Mouse (Mus musculus) MEL (cell line): ENCODE measurements around the gene Cib4. TPM values are rescaled to one million over a fixed set of nuclear protein-coding genes. Genes with fewer than 3 reads are reported as not detected.

Experiments
- DNase-seq: peaks from one replicate; pipeline ENCODE4 v3.0.0; 2011; ENCODE audit warnings: low read depth, low spot score
- H3K27ac ChIP-seq: 2 replicates; pipeline ENCODE4 v1.5.1; 2012; ENCODE audit warnings: low read depth, mild to moderate bottlenecking, control low read depth, low read length, moderate library complexity; ENCODE audit not compliant: control insufficient read depth
- H3K27me3 ChIP-seq, 2 experiments: fragments of 150-350 bp in 1 of 2; sonication (generic) in 1 of 2; 2 replicates each; pipeline ENCODE4 v1.6.1; 2012; ENCODE audit warnings: low read length in 2 of 2, mild to moderate bottlenecking in 2 of 2, improper control_type of control experiment in 1 of 2, moderate library complexity in 1 of 2; ENCODE audit not compliant: insufficient read depth in 2 of 2, control insufficient read depth in 1 of 2
- H3K36me3 ChIP-seq, 2 experiments: 2 replicates each; pipeline ENCODE4 v1.6.1; 2012 to 2014; ENCODE audit warnings: low read length in 2 of 2, improper control_type of control experiment in 1 of 2, inconsistent platforms in 1 of 2, mild to moderate bottlenecking in 1 of 2; ENCODE audit not compliant: insufficient read depth in 2 of 2, control insufficient read depth in 1 of 2
- H3K4me1 ChIP-seq, 2 experiments: fragments of 150-350 bp in 1 of 2; sonication (generic) in 1 of 2; 2 replicates each; pipeline ENCODE4 v1.6.1; 2012; ENCODE audit warnings: low read length in 2 of 2, improper control_type of control experiment in 1 of 2, mild to moderate bottlenecking in 1 of 2; ENCODE audit not compliant: insufficient read depth in 2 of 2, control insufficient read depth in 1 of 2
- H3K4me3 ChIP-seq, 2 experiments: fragments of 150-350 bp in 1 of 2; sonication (generic) in 1 of 2; 2 replicates each; pipeline ENCODE4 v1.5.1; 2012; ENCODE audit warnings: low read depth in 2 of 2, low read length in 2 of 2, mild to moderate bottlenecking in 2 of 2, moderate library complexity in 2 of 2, control low read depth in 1 of 2, improper control_type of control experiment in 1 of 2; ENCODE audit not compliant: control insufficient read depth in 1 of 2, insufficient read depth in 1 of 2
- H3K79me2 ChIP-seq: 2 replicates; pipeline ENCODE4 v1.6.1; 2012; ENCODE audit warnings: mild to moderate bottlenecking, low read length, moderate library complexity; ENCODE audit not compliant: control insufficient read depth, poor library complexity, insufficient read depth
- H3K9ac ChIP-seq: 2 replicates; pipeline ENCODE4 v1.6.1; 2012; ENCODE audit warnings: low read depth, mild to moderate bottlenecking, control low read depth, low read length, moderate library complexity; ENCODE audit not compliant: control insufficient read depth, poor library complexity, severe bottlenecking
- H3K9me3 ChIP-seq: fragments of 150-350 bp; sonication (generic); replicated peaks from 2 replicates; pipeline ENCODE4 v1.6.1; 2012; ENCODE audit warnings: mild to moderate bottlenecking, low read length, improper control_type of control experiment, moderate library complexity; ENCODE audit not compliant: insufficient read depth
- CTCF ChIP-seq, 3 experiments: IDR thresholded peaks in 2 of 3; conservative IDR thresholded peaks in 1 of 3; 2 replicates each; pipeline ENCODE4 v1.5.1; 2011 to 2012; ENCODE audit warnings: low read length in 3 of 3, low read depth in 2 of 3, mild to moderate bottlenecking in 2 of 3, improper control_type of control experiment in 1 of 3, inconsistent platforms in 1 of 3, mixed read lengths in 1 of 3, moderate library complexity in 1 of 3; ENCODE audit not compliant: control insufficient read depth in 1 of 3, insufficient read depth in 1 of 3, poor library complexity in 1 of 3, severe bottlenecking in 1 of 3
- E2F4 ChIP-seq: IDR thresholded peaks from 2 replicates; pipeline ENCODE4 v1.6.1; 2011; ENCODE audit warnings: low read depth, low read length, improper control_type of control experiment, borderline replicate concordance
- MYB ChIP-seq: IDR thresholded peaks from 2 replicates; pipeline ENCODE4 v1.6.1; 2011; ENCODE audit warnings: mild to moderate bottlenecking, low read depth, low read length, improper control_type of control experiment
- POLR2AphosphoS5 ChIP-seq: IDR thresholded peaks from 2 replicates; pipeline ENCODE4 v1.6.1; 2012; ENCODE audit warnings: low read depth, borderline replicate concordance, mild to moderate bottlenecking, inconsistent platforms, low read length, moderate library complexity, mixed read lengths
- RAD21 ChIP-seq: IDR thresholded peaks from 2 replicates; pipeline ENCODE4 v1.6.1; 2011; ENCODE audit warnings: mild to moderate bottlenecking, low read depth, low read length, improper control_type of control experiment
- SMC3 ChIP-seq: IDR thresholded peaks from 2 replicates; pipeline ENCODE4 v1.6.1; 2011; ENCODE audit warnings: low read depth, low read length, improper control_type of control experiment
- UBTF ChIP-seq: IDR thresholded peaks from 2 replicates; pipeline ENCODE4 v1.6.1; 2012; ENCODE audit warnings: low read depth, mild to moderate bottlenecking, inconsistent platforms, low read length, improper control_type of control experiment, moderate library complexity, borderline replicate concordance; ENCODE audit not compliant: insufficient read depth
- USF1 ChIP-seq: IDR thresholded peaks from 2 replicates; pipeline ENCODE4 v1.6.1; 2014; ENCODE audit warnings: low read depth, mild to moderate bottlenecking, inconsistent platforms, low read length, improper control_type of control experiment, moderate library complexity
- ZC3H11A ChIP-seq: IDR thresholded peaks from 2 replicates; pipeline ENCODE4 v1.6.1; 2012; ENCODE audit warnings: low read depth, mild to moderate bottlenecking, inconsistent platforms, low read length, improper control_type of control experiment
- ZKSCAN1 ChIP-seq: IDR thresholded peaks from 2 replicates; pipeline ENCODE4 v1.6.1; 2012; ENCODE audit warnings: low read depth, mild to moderate bottlenecking, inconsistent platforms, low read length, improper control_type of control experiment, moderate library complexity
- polyA plus RNA-seq, 2 experiments: library from polyadenylated mRNA; stranded (reverse) in 1 of 2; unstranded in 1 of 2; fragments of >175 nt in 1 of 2; fragments of >200 nt in 1 of 2; gene quantifications; 2 replicates each; pipeline versions ENCODE4 v1.2.1 to v1.2.4; 2012; ENCODE audit warnings: low replicate concordance in 2 of 2, low read depth in 1 of 2; ENCODE audit not compliant: insufficient read length in 2 of 2, insufficient read depth in 1 of 2, missing spikeins in 1 of 2
- total RNA-seq: library from RNA; depleted of rRNA; stranded (reverse); fragments of 300-350 nt; gene quantifications from 2 replicates; pipeline ENCODE4 v1.2.3, GENCODE M21; 2012

Gene Cib4
- total and polyA plus RNA-seq, 3 experiments: not detected

- no peak overlapping the region for H3K9ac ChIP-seq
- no peak overlapping the region for H3K4me3 ChIP-seq
- H3K79me2 ChIP-seq: no peaks in the 10 kb centered on the region
- H3K27ac ChIP-seq: no peak overlapping the region
- H3K27me3 ChIP-seq: peaks cover 32 to 51% of the 10 kb centered on the region in 2 experiments
- H3K9me3 ChIP-seq: no peaks in the 10 kb centered on the region
- DNase-seq: no peak
- H3K4me1 ChIP-seq: no peaks in the 10 kb centered on the region
- no peaks in the 10 kb centered on the region for H3K36me3 ChIP-seq
- no peak for TF ChIP-seq SMC3
- TF ChIP-seq MYB: no peak
- no peak for TF ChIP-seq UBTF
- TF ChIP-seq ZC3H11A: no peak
These were observed 5.5 kb upstream of the Cib4 start for GRCm38 (mm10) chr5:30551022-30551638.

- Histone ChIP-seq H3K27me3 (peaks cover 37 to 52% of the 10 kb centered on the region in 2 experiments), H3K79me2 (no peaks in the 10 kb centered on the region), H3K9ac (no peak overlapping the region), H3K4me3 (no peak overlapping the region), H3K36me3 (no peaks in the 10 kb centered on the region), H3K4me1 (no peaks in the 10 kb centered on the region), H3K27ac (no peak overlapping the region), H3K9me3 (no peaks in the 10 kb centered on the region)
- DNase-seq: peak; percentile 9
- TF ChIP-seq CTCF (IDR thresholded peaks at IDR 0.05 in 2 of 3, conservative IDR thresholded peaks at IDR 0.05 in 1 of 3; ENCODE audit: control insufficient read depth in 1 of 3, insufficient read depth in 1 of 3, low read depth in 2 of 3, low read length in 3 of 3, poor library complexity in 1 of 3, severe bottlenecking in 1 of 3) (no peak), USF1 (no peak)
These were observed 4.8 kb upstream of the Cib4 start for GRCm38 (mm10) chr5:30550334-30551021.

- Histone ChIP-seq H3K36me3 (no peaks in the 10 kb centered on the region), H3K4me1 (no peaks in the 10 kb centered on the region), H3K9me3 (no peaks in the 10 kb centered on the region), H3K27me3 (peaks cover 42 to 50% of the 10 kb centered on the region in 2 experiments), H3K9ac (no peak overlapping the region), H3K4me3 (no peak overlapping the region), H3K27ac (no peak overlapping the region), H3K79me2 (no peaks in the 10 kb centered on the region)
- TF ChIP-seq E2F4 (no peak), POLR2AphosphoS5 (no peak), RAD21 (no peak), ZKSCAN1 (no peak), ZC3H11A (no peak)
- DNase-seq: no peak
These were observed 3.0 kb upstream of the Cib4 start for GRCm38 (mm10) chr5:30548681-30549080.
